Mouse (Mus musculus): ENCODE data around the gene Zranb3. TPM values are rescaled to one million over a fixed set of nuclear protein-coding genes. Genes with fewer than 3 reads are reported as not detected.

Gene Zranb3
- polyA plus RNA-seq, 1 experiment from 2014 or later, result 11.3 TPM

DNA sequence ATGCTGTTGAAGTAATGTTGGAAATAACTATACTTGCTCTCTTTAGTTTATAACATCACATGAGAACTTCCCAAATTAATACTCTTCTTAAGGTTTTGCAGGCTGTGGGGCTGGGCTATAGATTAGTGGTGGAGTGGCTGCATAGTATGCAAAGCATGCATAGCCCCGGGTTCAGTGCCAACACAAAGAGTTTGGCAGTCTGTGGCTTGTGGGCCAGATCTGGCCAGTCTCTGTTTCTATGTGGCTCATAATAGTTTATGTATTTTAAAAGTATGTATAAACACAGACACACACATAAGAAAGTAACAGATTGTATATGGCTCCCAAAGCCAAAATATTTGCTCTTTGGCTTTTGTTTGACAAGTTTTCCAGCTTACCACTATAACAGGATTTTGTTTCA lies 187.0 kb downstream of the Zranb3 start:
- ATAC-seq (ENCODE audit: low FRiP score), result no peak
- Histone ChIP-seq H3K9ac (ENCODE audit: low read depth, low read length) (no peak overlapping the region), H3K4me1 (replicated peaks; ENCODE audit: control insufficient read depth, insufficient read depth, low read length) (no peaks in the 10 kb centered on the region), H3K9me3 (ENCODE audit: control insufficient read depth, low read length) (no peaks in the 10 kb centered on the region), H3K27me3 (ENCODE audit: control insufficient read depth, insufficient read depth, low read length) (no peaks in the 10 kb centered on the region), H3K4me2 (replicated peaks; ENCODE audit: low read depth, low read length) (no peak overlapping the region), H3K4me3 (ENCODE audit: low read depth, low read length) (no peak overlapping the region), H3K36me3 (ENCODE audit: control insufficient read depth, insufficient read depth, low read length) (no peaks in the 10 kb centered on the region), H3K27ac (ENCODE audit: low read depth, low read length) (no peak overlapping the region)
- WGBS, result 85% methylated on average over 1 of the region's 1 CpGs
- DNase-seq (ENCODE audit: low spot score), result no peak

GRCm38 (mm10) chr1:127915316-127915715 lies 187.5 kb downstream of the Zranb3 start:
- H3K27me3 ChIP-seq (ENCODE audit: control insufficient read depth, insufficient read depth, low read length), result no peaks in the 10 kb centered on the region
- H3K4me3 ChIP-seq (ENCODE audit: low read depth, low read length), result no peak overlapping the region
- H3K9ac ChIP-seq (ENCODE audit: low read depth, low read length), result no peak overlapping the region
- H3K4me1 ChIP-seq (replicated peaks; ENCODE audit: control insufficient read depth, insufficient read depth, low read length), result no peaks in the 10 kb centered on the region
- no peaks in the 10 kb centered on the region for H3K9me3 ChIP-seq (ENCODE audit: control insufficient read depth, low read length)
- DNase-seq (ENCODE audit: low spot score) (no peak), ATAC-seq (ENCODE audit: low FRiP score) (no peak)
- H3K27ac ChIP-seq (ENCODE audit: low read depth, low read length), result no peak overlapping the region
- H3K36me3 ChIP-seq (ENCODE audit: control insufficient read depth, insufficient read depth, low read length), result no peaks in the 10 kb centered on the region
- H3K4me2 ChIP-seq (replicated peaks; ENCODE audit: low read depth, low read length), result no peak overlapping the region
- 88% methylated on average over 6 of the region's 6 CpGs for WGBS

GRCm38 (mm10) chr1:127913116-127913515 lies 189.7 kb downstream of the Zranb3 start:
- Histone ChIP-seq H3K27ac (ENCODE audit: low read depth, low read length) (no peak overlapping the region), H3K36me3 (ENCODE audit: control insufficient read depth, insufficient read depth, low read length) (no peaks in the 10 kb centered on the region), H3K9me3 (ENCODE audit: control insufficient read depth, low read length) (no peaks in the 10 kb centered on the region), H3K9ac (ENCODE audit: low read depth, low read length) (no peak overlapping the region), H3K4me3 (ENCODE audit: low read depth, low read length) (no peak overlapping the region), H3K4me1 (replicated peaks; ENCODE audit: control insufficient read depth, insufficient read depth, low read length) (no peaks in the 10 kb centered on the region), H3K4me2 (replicated peaks; ENCODE audit: low read depth, low read length) (no peak overlapping the region), H3K27me3 (ENCODE audit: control insufficient read depth, insufficient read depth, low read length) (no peaks in the 10 kb centered on the region)
- DNase-seq (ENCODE audit: low spot score), result no peak
- ATAC-seq (ENCODE audit: low FRiP score), result no peak
- 92% methylated on average over 4 of the region's 4 CpGs for WGBS

- H3K27me3 ChIP-seq (ENCODE audit: control insufficient read depth, insufficient read depth, low read length), result no peaks in the 10 kb centered on the region
- no peak overlapping the region for H3K27ac ChIP-seq (ENCODE audit: low read depth, low read length)
- no peak for ATAC-seq (ENCODE audit: low FRiP score)
- no peak overlapping the region for H3K4me3 ChIP-seq (ENCODE audit: low read depth, low read length)
- no peaks in the 10 kb centered on the region for H3K4me1 ChIP-seq (replicated peaks; ENCODE audit: control insufficient read depth, insufficient read depth, low read length)
- H3K4me2 ChIP-seq (replicated peaks; ENCODE audit: low read depth, low read length), result no peak overlapping the region
- no peak for DNase-seq (ENCODE audit: low spot score)
- H3K36me3 ChIP-seq (ENCODE audit: control insufficient read depth, insufficient read depth, low read length), result no peaks in the 10 kb centered on the region
- WGBS, result 20% methylated on average over 2 of the region's 2 CpGs
- H3K9ac ChIP-seq (ENCODE audit: low read depth, low read length), result no peak overlapping the region
- H3K9me3 ChIP-seq (ENCODE audit: control insufficient read depth, low read length), result no peaks in the 10 kb centered on the region
Measured at GRCm38 (mm10) chr1:127904774-127905385, 198.0 kb downstream of the Zranb3 start.

Other genes starting within 250 kb of the Zranb3 start
- gene Map3k19, start 248.0 kb downstream of the Zranb3 start, polyA plus RNA-seq (2014; fragmentation: Nextera tagmentation; extraction: Ambion mirVana), result 0.47 and 0.94 TPM in 2 replicates
- 15.2 and 15.3 TPM in 2 replicates for gene Rab3gap1, start 234.3 kb downstream of the Zranb3 start, polyA plus RNA-seq (2014; fragmentation: Nextera tagmentation; extraction: Ambion mirVana)
- 91.8 and 114 TPM in 2 replicates for gene R3hdm1, start 254 bp upstream of the Zranb3 start, polyA plus RNA-seq (2014; fragmentation: Nextera tagmentation; extraction: Ambion mirVana)
- gene Ubxn4, start 140.9 kb upstream of the Zranb3 start, polyA plus RNA-seq (2014; fragmentation: Nextera tagmentation; extraction: Ambion mirVana), result 64.5 and 79.2 TPM in 2 replicates
- 0.14 and 0.20 TPM in 2 replicates for gene Lct, start 225.3 kb upstream of the Zranb3 start, polyA plus RNA-seq (2014; fragmentation: Nextera tagmentation; extraction: Ambion mirVana)

Data from hindbrain, embryonic 11.5 days (tissue).